ENCODE assay signal across 8 mouse cellular contexts in genomic region chr9:121761091-121761665, GRCm38 (mm10). TPM values are rescaled to one million over a fixed set of nuclear protein-coding genes. Genes with fewer than 3 reads are reported as not detected.
DNase-seq lines count a peak whose midpoint lies in the region; ATAC-seq and TF ChIP-seq lines count a peak whose summit lies in the region.

No protein-coding gene starts in this region.

- no peak for ATAC-seq in neural tube, embryonic 11.5 days (ENCODE audit: insufficient read depth, low FRiP score, low TSS enrichment)
- ATAC-seq in intestine, postnatal 0 days = no peak
- no peak for ATAC-seq in stomach, embryonic 16.5 days (ENCODE audit: insufficient read depth, low FRiP score)

- H3K27me3 ChIP-seq in neural tube, embryonic 11.5 days (ENCODE audit: control insufficient read depth, insufficient read depth, low read length) = no peaks in the 10 kb centered on the region
- H3K27me3 ChIP-seq in intestine, postnatal 0 days (replicated peaks; ENCODE audit: control insufficient read depth, insufficient read depth, low read length) = no peaks in the 10 kb centered on the region
- H3K27me3 ChIP-seq in stomach, embryonic 16.5 days (ENCODE audit: control insufficient read depth, insufficient read depth, low read length) = no peaks in the 10 kb centered on the region

- peak overlapping the region; percentile 92 for H3K9ac ChIP-seq in neural tube, embryonic 11.5 days (ENCODE audit: low read length)
- no peak overlapping the region for H3K9ac ChIP-seq in intestine, postnatal 0 days (ENCODE audit: low read depth, low read length)
- H3K9ac ChIP-seq in stomach, embryonic 16.5 days (ENCODE audit: low read length) = peak overlapping the region; percentile 96

- H3K4me1 ChIP-seq in neural tube, embryonic 11.5 days (ENCODE audit: control insufficient read depth, insufficient read depth, low read length) = peaks cover 20% of the 10 kb centered on the region
- peaks cover 12% of the 10 kb centered on the region for H3K4me1 ChIP-seq in embryonic fibroblast, embryonic 13.5 days (ENCODE audit: control insufficient read depth, insufficient read depth, low read length)
- 0 out of 2 replicates have a peak, but pooled peaks cover 4% of the 10 kb centered on the region for H3K4me1 ChIP-seq in intestine, postnatal 0 days (replicated peaks; ENCODE audit: control insufficient read depth, insufficient read depth, low read length)
- peaks cover 19% of the 10 kb centered on the region for H3K4me1 ChIP-seq in stomach, embryonic 16.5 days (ENCODE audit: control insufficient read depth, insufficient read depth, low read length)

- 65% methylated on average over 10 of the region's 10 CpGs for WGBS in neural tube, embryonic 11.5 days
- 52% methylated on average over 10 of the region's 10 CpGs for WGBS in intestine, postnatal 0 days
- 53% methylated on average over 10 of the region's 10 CpGs for WGBS in stomach, embryonic 16.5 days

- peak overlapping the region; percentile 99 for H3K4me2 ChIP-seq in neural tube, embryonic 11.5 days (ENCODE audit: low read depth)
- peak overlapping the region; percentile 100 for H3K4me2 ChIP-seq in intestine, postnatal 0 days (replicated peaks; ENCODE audit: low read depth)
- peak overlapping the region; percentile 89 for H3K4me2 ChIP-seq in stomach, embryonic 16.5 days (ENCODE audit: low read depth, low read length)

- peaks cover 12% of the 10 kb centered on the region; the same call in 1 of the 2 replicates for H3K36me3 ChIP-seq in neural tube, embryonic 11.5 days (ENCODE audit: control insufficient read depth, insufficient read depth, low read length)
- peaks cover 21% of the 10 kb centered on the region for H3K36me3 ChIP-seq in intestine, postnatal 0 days (ENCODE audit: control insufficient read depth, insufficient read depth)
- peaks cover 13% of the 10 kb centered on the region for H3K36me3 ChIP-seq in stomach, embryonic 16.5 days (ENCODE audit: control insufficient read depth, insufficient read depth, low read length)

- DNase-seq in neural tube, embryonic 11.5 days (ENCODE audit: low spot score) = no peak
- no peak for DNase-seq in neural tube, embryonic 10.5 days (ENCODE audit: extremely low spot score, low spot score)
- no peak for DNase-seq in c-Kit-positive CD71-positive TER-119-positive erythroid progenitor cells, embryonic 14.5 days (ENCODE audit: low spot score)
- no peak for DNase-seq in embryo, embryonic 10 days (ENCODE audit: low spot score)
- DNase-seq in layer of hippocampus, postnatal 10 days (ENCODE audit: low spot score in 2 of 2) = no peak

- peak overlapping the region; percentile 92 for H3K4me3 ChIP-seq in neural tube, embryonic 11.5 days (ENCODE audit: low read depth, low read length)
- H3K4me3 ChIP-seq in embryonic fibroblast, embryonic 13.5 days (ENCODE audit: insufficient read depth, low read length) = peak overlapping the region; percentile 63
- peak overlapping the region; percentile 80; the same call in 1 of the 2 replicates for H3K4me3 ChIP-seq in intestine, postnatal 0 days (ENCODE audit: low read depth, low read length)
- H3K4me3 ChIP-seq in stomach, embryonic 16.5 days (replicated peaks; ENCODE audit: low read length) = peak overlapping the region; percentile 87

- peak; percentile 69 for TF ChIP-seq POLR2A in embryonic fibroblast, embryonic 13.5 days (IDR thresholded peaks at IDR 0.05; ENCODE audit: low read depth, low read length)

- no peak for TF ChIP-seq CTCF in embryonic fibroblast, embryonic 13.5 days (IDR thresholded peaks at IDR 0.05; ENCODE audit: borderline replicate concordance, insufficient read depth, low read length)
- no peak for TF ChIP-seq CTCF in intestine, postnatal 0 days (IDR thresholded peaks at IDR 0.05; ENCODE audit: low read depth)

- H3K27ac ChIP-seq in neural tube, embryonic 11.5 days (ENCODE audit: low read depth, low read length) = no peak overlapping the region
- H3K27ac ChIP-seq in embryonic fibroblast, embryonic 13.5 days (ENCODE audit: insufficient read depth, low read length) = peak overlapping the region; percentile 38
- no peak overlapping the region for H3K27ac ChIP-seq in intestine, postnatal 0 days (ENCODE audit: low read depth, low read length)
- peak overlapping the region; percentile 90 for H3K27ac ChIP-seq in stomach, embryonic 16.5 days (ENCODE audit: low read length)

- H3K9me3 ChIP-seq in neural tube, embryonic 11.5 days (ENCODE audit: control insufficient read depth, low read length) = no peaks in the 10 kb centered on the region
- H3K9me3 ChIP-seq in intestine, postnatal 0 days (ENCODE audit: control insufficient read depth) = no peaks in the 10 kb centered on the region
- H3K9me3 ChIP-seq in stomach, embryonic 16.5 days (replicated peaks; ENCODE audit: control insufficient read depth, low read length) = no peaks in the 10 kb centered on the region

RNA-seq across cellular contexts. Expression of gene Zfp651, which starts 2.0 kb away (rescaled TPM):
- 6.7 and 7.0 TPM in 2 replicates for polyA plus RNA-seq in neural tube, embryonic 11.5 days (2014; fragmentation: Nextera tagmentation; extraction: Ambion mirVana)
- polyA plus RNA-seq in embryonic fibroblast, embryonic 13.5 days (2011; ENCODE audit: insufficient read length, low read depth, missing spikeins) = 30.4 and 36.6 TPM in 2 replicates
- polyA plus RNA-seq in intestine, postnatal 0 days (2015; fragmentation: Nextera tagmentation; extraction: Ambion mirVana) = 6.2 and 6.8 TPM in 2 replicates
- 7.9 and 8.0 TPM in 2 replicates for polyA plus RNA-seq in stomach, embryonic 16.5 days (2015; fragmentation: Nextera tagmentation; extraction: Ambion mirVana)
- total RNA-seq in layer of hippocampus, postnatal 10 days (2021) = 100 to 1,000 TPM; 104 to 108 TPM

RNA-seq across cellular contexts. Expression of gene Klhl40, which starts 16.2 kb away (rescaled TPM):
- polyA plus RNA-seq in neural tube, embryonic 11.5 days (2014; fragmentation: Nextera tagmentation; extraction: Ambion mirVana) = 3.6 and 4.6 TPM in 2 replicates
- not detected in 2 replicates for polyA plus RNA-seq in embryonic fibroblast, embryonic 13.5 days (2011; ENCODE audit: insufficient read length, low read depth, missing spikeins)
- 0.33 and 0.43 TPM in 2 replicates for polyA plus RNA-seq in intestine, postnatal 0 days (2015; fragmentation: Nextera tagmentation; extraction: Ambion mirVana)
- polyA plus RNA-seq in stomach, embryonic 16.5 days (2015; fragmentation: Nextera tagmentation; extraction: Ambion mirVana) = 0.45 and 8.0 TPM in 2 replicates
- total RNA-seq in layer of hippocampus, postnatal 10 days (2021) = 1 to 10 TPM; 2.9 to 3.2 TPM

RNA-seq across cellular contexts. Expression of gene Hhatl, which starts 31.1 kb away (rescaled TPM):
- polyA plus RNA-seq in neural tube, embryonic 11.5 days (2014; fragmentation: Nextera tagmentation; extraction: Ambion mirVana) = 0.13 TPM in 1 of 2 replicates, not detected in the other
- not detected in 2 replicates for polyA plus RNA-seq in embryonic fibroblast, embryonic 13.5 days (2011; ENCODE audit: insufficient read length, low read depth, missing spikeins)
- polyA plus RNA-seq in intestine, postnatal 0 days (2015; fragmentation: Nextera tagmentation; extraction: Ambion mirVana) = 1.3 and 1.6 TPM in 2 replicates
- 2.2 and 4.3 TPM in 2 replicates for polyA plus RNA-seq in stomach, embryonic 16.5 days (2015; fragmentation: Nextera tagmentation; extraction: Ambion mirVana)
- 1 to 10 TPM; 2.8 to 2.9 TPM for total RNA-seq in layer of hippocampus, postnatal 10 days (2021)

RNA-seq across cellular contexts. Expression of gene Nktr, which starts 42.2 kb away (rescaled TPM):
- 56.9 and 61.7 TPM in 2 replicates for polyA plus RNA-seq in neural tube, embryonic 11.5 days (2014; fragmentation: Nextera tagmentation; extraction: Ambion mirVana)
- polyA plus RNA-seq in embryonic fibroblast, embryonic 13.5 days (2011; ENCODE audit: insufficient read length, low read depth, missing spikeins) = 134 and 169 TPM in 2 replicates
- 32.5 and 35.6 TPM in 2 replicates for polyA plus RNA-seq in intestine, postnatal 0 days (2015; fragmentation: Nextera tagmentation; extraction: Ambion mirVana)
- 54.7 and 55.6 TPM in 2 replicates for polyA plus RNA-seq in stomach, embryonic 16.5 days (2015; fragmentation: Nextera tagmentation; extraction: Ambion mirVana)
- 100 to 1,000 TPM; 110 to 133 TPM for total RNA-seq in layer of hippocampus, postnatal 10 days (2021)

RNA-seq across cellular contexts. Expression of gene Ss18l2, which starts 51.0 kb away (rescaled TPM):
- 134 and 135 TPM in 2 replicates for polyA plus RNA-seq in neural tube, embryonic 11.5 days (2014; fragmentation: Nextera tagmentation; extraction: Ambion mirVana)
- 46.9 and 59.7 TPM in 2 replicates for polyA plus RNA-seq in embryonic fibroblast, embryonic 13.5 days (2011; ENCODE audit: insufficient read length, low read depth, missing spikeins)
- polyA plus RNA-seq in intestine, postnatal 0 days (2015; fragmentation: Nextera tagmentation; extraction: Ambion mirVana) = 144 and 145 TPM in 2 replicates
- polyA plus RNA-seq in stomach, embryonic 16.5 days (2015; fragmentation: Nextera tagmentation; extraction: Ambion mirVana) = 103 and 112 TPM in 2 replicates
- 10 to 100 TPM; 80.7 to 87.9 TPM for total RNA-seq in layer of hippocampus, postnatal 10 days (2021)

Comparison
In these comparisons a context has a peak if more than half of its experiments do, and no peak if none do; other contexts are left out.
1. H3K27ac ChIP-seq: peak in embryonic fibroblast, embryonic 13.5 days (single experiment) and stomach, embryonic 16.5 days (single experiment); none in neural tube, embryonic 11.5 days (single experiment) and intestine, postnatal 0 days (single experiment).
2. Peak in every context shown above with its lines, with median percentiles within 50 percentile points of each other: H3K4me2 ChIP-seq and H3K4me3 ChIP-seq.